Mouse (Mus musculus): ENCODE measurements around the gene Clrn2.

GRCm38 (mm10) chr5:45494093-45494755 lies 40.7 kb downstream of the Clrn2 start:
- TF ChIP-seq FLI1 (IDR thresholded peaks at IDR 0.05; ENCODE audit: low read length) (no peak), GATA1 (IDR thresholded peaks at IDR 0.05; ENCODE audit: borderline replicate concordance, low read length) (no peak)

Measured in megakaryocyte, embryonic 14.5 days (primary cell).